Mouse (Mus musculus) C3H10T1/2 (cell line): Measurements from ENCODE around the gene Zfp40. TPM values are rescaled to one million over a fixed set of nuclear protein-coding genes. Genes with fewer than 3 reads are reported as not detected.

Experiments
- polyA plus RNA-seq, 2 experiments: library from polyadenylated mRNA; unstranded; fragments of >200 nt; fragmentation: generic; extraction: Trizol; gene quantifications; one replicate each; pipeline ENCODE4 v1.2.1; 2012; ENCODE audit warnings: missing spikeins in 2 of 2

Gene Zfp40
- under 1 TPM; 0.08 to 0.47 TPM for polyA plus RNA-seq

GRCm38 (mm10) chr17:23192453-23193379 lies at the start of gene Zfp40:
TSS of gene Zfp40 (minus strand) at chr17:23193252.

Other genes with a start within 250 kb of the Zfp40 start
- gene Vmn2r-ps130, start 132.1 kb downstream of the Zfp40 start, polyA plus RNA-seq, result not detected
- gene Vmn2r114, start 119.3 kb upstream of the Zfp40 start, polyA plus RNA-seq, result not detected
- gene Vmn2r115, start 150.5 kb upstream of the Zfp40 start, polyA plus RNA-seq, result not detected
- not detected for gene Vmn2r116, start 191.4 kb upstream of the Zfp40 start, polyA plus RNA-seq